Mouse (Mus musculus) cerebellum, adult 2 months (tissue): ENCODE results near the gene Cul7. TPM values are rescaled to one million over a fixed set of nuclear protein-coding genes. Genes with fewer than 3 reads are reported as not detected.

Source experiments
- DNase-seq, 2 experiments: peaks; one replicate each; pipeline ENCODE4 v3.0.0; 2021
- H3K27ac ChIP-seq: fragments of 200-500 bp; 2 replicates; pipeline ENCODE4 v1.5.1; 2012; ENCODE audit warnings: low read length, control low read depth, inconsistent platforms; ENCODE audit not compliant: insufficient read depth
- H3K27me3 ChIP-seq: fragments of 200-500 bp; 2 replicates; pipeline ENCODE4 v1.6.1; 2012; ENCODE audit warnings: inconsistent platforms, mild to moderate bottlenecking, low read length, moderate library complexity; ENCODE audit not compliant: control insufficient read depth, insufficient read depth
- H3K4me1 ChIP-seq: fragments of 200-500 bp; 2 replicates; pipeline ENCODE4 v1.6.1; 2011; ENCODE audit warnings: low read length; ENCODE audit not compliant: control insufficient read depth, insufficient read depth
- H3K4me3 ChIP-seq: fragments of 200-500 bp; replicated peaks from 2 replicates; pipeline ENCODE3; 2011; ENCODE audit warnings: mild to moderate bottlenecking, low read depth, low read length, control low read depth; ENCODE audit not compliant: insufficient read depth
- CTCF ChIP-seq: fragments of 200-500 bp; IDR thresholded peaks from 2 replicates; pipeline ENCODE4 v1.5.1; 2011; ENCODE audit warnings: low read depth, mild to moderate bottlenecking, control low read depth, low read length, moderate library complexity, borderline replicate concordance; ENCODE audit not compliant: insufficient read depth
- POLR2A ChIP-seq: fragments of 200-500 bp; IDR thresholded peaks from 2 replicates; pipeline ENCODE4 v1.6.1; 2011; ENCODE audit warnings: low read length, control low read depth, borderline replicate concordance; ENCODE audit not compliant: insufficient read depth
- WGBS: fragments of 180-500 bp; shearing (Covaris S2); methylation state at CpG from one replicate; pipeline ENCODE4 v1.1.7; 2018; 5-methylcytosine and 5-hydroxymethylcytosine counted together
- polyA plus RNA-seq: library from polyadenylated mRNA; depleted of rRNA; stranded (reverse); fragments of >200 nt; gene quantifications from 2 replicates; pipeline ENCODE4 v1.2.3, GENCODE M21; 2012; rRNA removed

The Cul7 gene
- polyA plus RNA-seq, 1 experiment = 43.3 TPM

DNA sequence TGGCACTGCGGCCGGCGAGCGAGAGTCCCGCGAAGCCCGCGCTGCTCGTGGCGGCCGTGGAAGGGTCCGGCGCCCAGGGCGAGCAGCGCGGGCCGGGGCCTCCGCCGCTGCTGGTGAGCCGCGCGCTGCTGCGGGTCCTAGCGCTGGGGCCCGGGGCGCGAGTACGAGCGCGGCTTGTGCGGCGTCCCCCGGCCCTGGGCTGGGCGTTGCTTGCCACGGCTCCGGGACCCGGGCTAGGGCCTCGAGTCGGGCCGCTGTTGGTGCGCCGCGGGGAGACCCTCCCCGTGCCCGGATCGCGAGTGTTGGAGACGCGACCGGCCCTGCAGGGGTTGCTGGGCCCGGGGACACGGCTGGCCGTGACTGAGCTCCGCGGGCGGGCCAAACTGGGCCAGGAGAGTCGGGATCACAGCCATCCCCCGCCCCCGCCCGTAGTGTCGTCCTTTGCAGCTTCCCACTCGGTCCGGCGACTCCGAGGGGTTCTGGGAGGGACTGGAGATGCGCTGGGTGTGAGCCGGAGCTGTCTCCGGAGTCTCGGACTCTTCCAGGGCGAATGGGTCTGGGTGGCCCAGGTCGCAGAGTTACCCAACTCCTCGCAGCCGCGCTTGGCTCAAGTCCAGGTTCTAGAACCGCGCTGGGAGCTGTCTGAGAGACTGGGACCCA is 61.6 kb downstream of the Cul7 start:
- Histone ChIP-seq H3K4me3 (peak overlapping the region; percentile 71), H3K27ac (0 out of 2 replicates have a peak overlapping the region, but pooled peaks have one; percentile 56), H3K27me3 (no peaks in the 10 kb centered on the region), H3K4me1 (no peaks in the 10 kb centered on the region; the same call in 1 of the 2 replicates)
- TF ChIP-seq POLR2A (no peak), CTCF (no peak)
- under 1% methylated on average over 76 of the region's 76 CpGs for WGBS
- peak; percentile 41 to 54 for DNase-seq

DNA sequence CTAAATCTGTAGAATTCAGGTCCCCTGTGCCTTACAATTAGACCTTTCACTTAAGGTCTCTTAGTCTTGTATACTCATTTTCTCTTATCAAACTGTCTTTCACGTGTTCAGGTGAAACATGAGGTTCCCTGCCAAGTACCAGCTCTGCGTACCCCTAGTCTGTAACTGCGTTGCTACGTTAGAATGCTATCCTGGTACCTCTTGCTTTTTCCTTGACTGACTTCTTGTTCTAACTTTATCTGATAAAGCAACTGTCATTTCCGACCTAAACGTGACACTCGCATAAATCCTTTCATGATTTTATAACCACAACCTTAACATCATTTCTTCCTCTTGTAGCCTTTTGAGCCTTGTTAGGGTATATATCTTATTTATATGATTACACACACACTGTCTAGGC is 62.3 kb downstream of the Cul7 start:
- peak overlapping the region; percentile 31 for H3K4me3 ChIP-seq
- WGBS = 59% methylated on average over 7 of the region's 7 CpGs
- DNase-seq = no peak
- H3K27ac ChIP-seq = no peak overlapping the region
- no peaks in the 10 kb centered on the region; the same call in 1 of the 2 replicates for H3K4me1 ChIP-seq
- no peaks in the 10 kb centered on the region for H3K27me3 ChIP-seq
- TF ChIP-seq POLR2A (no peak), CTCF (no peak)

DNA sequence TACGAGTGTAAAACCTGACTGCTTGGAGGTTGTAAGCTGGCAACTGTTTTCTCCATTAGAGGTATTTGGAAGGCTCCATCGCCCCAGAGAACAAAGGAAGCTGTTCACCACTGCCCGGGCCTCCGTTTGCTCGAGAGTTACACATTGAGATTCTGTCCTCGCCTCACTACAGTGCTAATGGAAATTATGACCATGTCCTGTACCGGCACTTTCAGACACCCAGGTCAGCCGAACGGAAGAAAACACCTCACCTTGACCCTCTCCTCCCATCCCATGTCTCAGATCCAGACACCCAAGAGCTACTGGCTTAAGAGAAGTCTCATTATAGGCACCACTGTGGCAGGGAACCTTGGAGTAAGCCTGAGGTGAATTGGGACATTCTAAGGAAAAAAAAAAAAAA is 63.7 kb downstream of the Cul7 start:
- WGBS = 83% methylated on average over 9 of the region's 9 CpGs
- Histone ChIP-seq H3K27me3 (no peaks in the 10 kb centered on the region), H3K27ac (no peak overlapping the region), H3K4me3 (no peak overlapping the region), H3K4me1 (no peaks in the 10 kb centered on the region; the same call in 1 of the 2 replicates)
- DNase-seq = no peak
- no peak for TF ChIP-seq CTCF
- TF ChIP-seq POLR2A = no peak

Other genes starting within 250 kb of the Cul7 start
- gene Crip3, start 221.4 kb upstream of the Cul7 start, polyA plus RNA-seq = 3.7 and 4.6 TPM in 2 replicates
- gene Slc22a7, start 211.9 kb upstream of the Cul7 start, polyA plus RNA-seq = 0.71 and 0.72 TPM in 2 replicates
- 46.7 and 47.4 TPM in 2 replicates for gene Ttbk1, start 162.7 kb upstream of the Cul7 start, polyA plus RNA-seq
- 5.3 and 5.6 TPM in 2 replicates for gene Dnph1, start 153.6 kb upstream of the Cul7 start, polyA plus RNA-seq
- gene Cul9, start 103.9 kb upstream of the Cul7 start, polyA plus RNA-seq = 56.2 and 58.4 TPM in 2 replicates
- gene Srf, start 94.2 kb upstream of the Cul7 start, polyA plus RNA-seq = 53.0 and 59.2 TPM in 2 replicates
- 5.5 and 5.9 TPM in 2 replicates for gene Ptk7, start 20.8 kb upstream of the Cul7 start, polyA plus RNA-seq
- 28.1 and 29.8 TPM in 2 replicates for gene Klc4, start 4.3 kb upstream of the Cul7 start, polyA plus RNA-seq
- gene Mrpl2, start 4.1 kb upstream of the Cul7 start, polyA plus RNA-seq = 67.5 and 68.2 TPM in 2 replicates
- 32.3 and 33.0 TPM in 2 replicates for gene Rrp36, start 24.0 kb downstream of the Cul7 start, polyA plus RNA-seq
- gene Mea1, start 28.5 kb downstream of the Cul7 start, polyA plus RNA-seq = 136 and 147 TPM in 2 replicates
- gene Klhdc3, start 30.6 kb downstream of the Cul7 start, polyA plus RNA-seq = 237 and 240 TPM in 2 replicates
- gene Ppp2r5d, start 54.8 kb downstream of the Cul7 start, polyA plus RNA-seq = 137 and 139 TPM in 2 replicates
- 46.5 and 52.4 TPM in 2 replicates for gene Pex6, start 61.1 kb downstream of the Cul7 start, polyA plus RNA-seq
- 12.0 and 18.1 TPM in 2 replicates for gene Gnmt, start 78.8 kb downstream of the Cul7 start, polyA plus RNA-seq
- 68.6 and 76.6 TPM in 2 replicates for gene Cnpy3, start 101.9 kb downstream of the Cul7 start, polyA plus RNA-seq
- gene Ptcra, start 113.4 kb downstream of the Cul7 start, polyA plus RNA-seq = 0.19 and 0.23 TPM in 2 replicates
- gene 2310039H08Rik, start 122.3 kb downstream of the Cul7 start, polyA plus RNA-seq = 22.0 and 22.1 TPM in 2 replicates
- 60.2 and 61.6 TPM in 2 replicates for gene Rpl7l1, start 132.3 kb downstream of the Cul7 start, polyA plus RNA-seq
- gene Bicral, start 208.1 kb downstream of the Cul7 start, polyA plus RNA-seq = 35.9 and 36.8 TPM in 2 replicates
- 24.9 and 25.3 TPM in 2 replicates for gene Tbcc, start 240.3 kb downstream of the Cul7 start, polyA plus RNA-seq